Mouse (Mus musculus): ENCODE data around the gene Foxo1. TPM values are rescaled to one million over a fixed set of nuclear protein-coding genes. Genes with fewer than 3 reads are reported as not detected.

Gene Foxo1
- polyA plus RNA-seq (2017; shearing (Covaris generic)) = 55.0 TPM

GRCm38 (mm10) chr3:52267652-52268486 lies at the start of gene Foxo1:
Gene Foxo1 (plus strand): TSS chr3:52268336.

Other genes with a start within 250 kb of the Foxo1 start
- 0.32 TPM for gene Maml3, start 163.3 kb upstream of the Foxo1 start, polyA plus RNA-seq (2017; shearing (Covaris generic))

Data from effector memory CD4-positive, alpha-beta T cell, adult 7 months (primary cell).